Mouse (Mus musculus): ENCODE data around the gene Nkain1. TPM values are rescaled to one million over a fixed set of nuclear protein-coding genes. Genes with fewer than 3 reads are reported as not detected.

Gene Nkain1
- not detected for polyA plus RNA-seq (2017; shearing (Covaris generic))

DNA sequence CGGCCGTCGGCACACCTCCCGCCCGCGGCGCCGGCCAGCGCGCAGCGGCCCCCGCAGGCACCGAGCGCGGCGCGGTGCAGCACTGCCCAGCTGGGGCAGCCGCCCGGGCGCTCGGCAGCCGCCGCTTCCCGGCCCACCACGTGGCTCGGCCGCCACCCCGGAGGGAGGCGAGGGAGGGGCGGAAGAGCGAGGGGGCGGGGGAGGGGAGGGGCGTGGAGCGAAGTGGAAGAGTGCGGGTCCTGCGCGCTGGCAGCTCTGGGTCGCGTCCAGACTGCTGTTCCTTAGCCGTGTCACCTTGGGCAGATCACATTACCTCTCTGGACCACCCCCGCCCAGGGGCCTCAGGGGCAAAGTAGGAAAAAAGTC is at the start of gene Nkain1:
Gene Nkain1 (minus strand): TSS at position 126 of the 366 bp plus-strand sequence.

Other genes with a start within 250 kb of the Nkain1 start
- gene Zcchc17, start 214.2 kb downstream of the Nkain1 start, polyA plus RNA-seq (2017; shearing (Covaris generic)), result 45.4 TPM
- gene Snrnp40, start 214.0 kb downstream of the Nkain1 start, polyA plus RNA-seq (2017; shearing (Covaris generic)), result 81.0 TPM
- 81.9 TPM for gene Pum1, start 89.1 kb upstream of the Nkain1 start, polyA plus RNA-seq (2017; shearing (Covaris generic))
- 2.9 TPM for gene Sdc3, start 218.4 kb upstream of the Nkain1 start, polyA plus RNA-seq (2017; shearing (Covaris generic))